Mouse (Mus musculus) heart, postnatal 0 days (tissue): ENCODE data around the gene Abca4. TPM values are rescaled to one million over a fixed set of nuclear protein-coding genes. Genes with fewer than 3 reads are reported as not detected.

Experiments
- ATAC-seq: fragments of 200-750 bp; cut with Nextera tagmentation; 2 replicates; pipeline ENCODE4 v1.8.0; 2017; ENCODE audit warnings: low read depth, moderate number of reproducible peaks, moderate library complexity; ENCODE audit not compliant: insufficient read depth
- DNase-seq: peaks from one replicate; pipeline ENCODE4 v3.0.0-alpha.2; 2016; ENCODE audit warnings: low spot score
- H3K27ac ChIP-seq: fragments of 300-500 bp; sonication (generic); 2 replicates; pipeline ENCODE4 v1.5.1; 2014; ENCODE audit warnings: low read depth, mild to moderate bottlenecking
- H3K27me3 ChIP-seq: fragments of 300-500 bp; sonication (generic); 2 replicates; pipeline ENCODE4 v1.6.1; 2014; ENCODE audit warnings: low read length, mixed read lengths; ENCODE audit not compliant: control insufficient read depth, insufficient read depth
- H3K36me3 ChIP-seq: fragments of 300-500 bp; sonication (generic); replicated peaks from 2 replicates; pipeline ENCODE4 v1.6.1; 2014; ENCODE audit warnings: low read length, mixed read lengths; ENCODE audit not compliant: control insufficient read depth, insufficient read depth
- H3K4me1 ChIP-seq: fragments of 300-500 bp; sonication (generic); 2 replicates; pipeline ENCODE4 v1.6.1; 2014; ENCODE audit warnings: antibody characterized with exemption; ENCODE audit not compliant: control insufficient read depth, insufficient read depth
- H3K4me2 ChIP-seq: fragments of 300-500 bp; sonication (generic); 2 replicates; pipeline ENCODE4 v1.6.1; 2014; ENCODE audit warnings: low read depth, mild to moderate bottlenecking, low read length, moderate library complexity
- H3K4me3 ChIP-seq: fragments of 300-500 bp; sonication (generic); 2 replicates; pipeline ENCODE4 v1.5.1; 2014; ENCODE audit warnings: low read depth, low read length
- H3K9ac ChIP-seq: fragments of 300-500 bp; sonication (generic); replicated peaks from 2 replicates; pipeline ENCODE4 v1.6.1; 2014; ENCODE audit warnings: low read depth, low read length, mixed read lengths
- H3K9me3 ChIP-seq: fragments of 300-500 bp; sonication (generic); replicated peaks from 2 replicates; pipeline ENCODE4 v1.6.1; 2016; ENCODE audit warnings: low read length; ENCODE audit not compliant: control insufficient read depth
- CTCF ChIP-seq: IDR thresholded peaks from 2 replicates; pipeline ENCODE4 v1.5.1; 2016; ENCODE audit warnings: antibody characterized with exemption, control low read depth, low read depth
- EP300 ChIP-seq: IDR thresholded peaks from 2 replicates; pipeline ENCODE4 v1.6.1; 2016; ENCODE audit warnings: antibody characterized with exemption, low read depth
- WGBS: fragments of 180-500 bp; shearing (Covaris S2); extraction: QIAGEN DNeasy Blood & Tissue Kit; methylation state at CpG from one replicate; pipeline ENCODE4 v1.1.7; 2014; 5-methylcytosine and 5-hydroxymethylcytosine counted together
- polyA plus RNA-seq: library from polyadenylated mRNA; unstranded; fragments of >200 nt; fragmentation: Nextera tagmentation; extraction: Ambion mirVana; gene quantifications from 2 replicates; pipeline ENCODE4 v1.2.1, GENCODE M21; 2015
- total RNA-seq: library from RNA; depleted of rRNA; stranded (reverse); fragments of >200 nt; gene quantifications from 2 replicates; pipeline ENCODE4 v1.2.3, GENCODE M21; 2014; ENCODE audit warnings: low replicate concordance

Gene Abca4
- total and polyA plus RNA-seq, 2 experiments from 2014 or later: 5.7 to 21.9 TPM

GRCm38 (mm10) chr3:122207766-122208165 is 163.5 kb downstream of the Abca4 start:
- DNase-seq (no peak), ATAC-seq (no peak)
- Histone ChIP-seq H3K9me3 (no peaks in the 10 kb centered on the region), H3K4me2 (no peak overlapping the region), H3K4me1 (no peaks in the 10 kb centered on the region; the same call in 1 of the 2 replicates), H3K27ac (no peak overlapping the region), H3K36me3 (no peaks in the 10 kb centered on the region), H3K27me3 (no peaks in the 10 kb centered on the region), H3K9ac (no peak overlapping the region), H3K4me3 (no peak overlapping the region)
- no peak for TF ChIP-seq CTCF
- no peak for TF ChIP-seq EP300
- 81% methylated on average over 6 of the region's 6 CpGs for WGBS

GRCm38 (mm10) chr3:122208296-122209225 is 164.3 kb downstream of the Abca4 start:
- no peaks in the 10 kb centered on the region; the same call in 1 of the 2 replicates for H3K4me1 ChIP-seq
- H3K27me3 ChIP-seq: no peaks in the 10 kb centered on the region
- no peaks in the 10 kb centered on the region for H3K36me3 ChIP-seq
- no peak overlapping the region for H3K4me2 ChIP-seq
- DNase-seq: no peak
- no peak for ATAC-seq
- H3K4me3 ChIP-seq: no peak overlapping the region
- H3K27ac ChIP-seq: no peak overlapping the region
- TF ChIP-seq CTCF (no peak), EP300 (no peak)
- 61% methylated on average over 15 of the region's 15 CpGs for WGBS
- H3K9ac ChIP-seq: no peak overlapping the region
- no peaks in the 10 kb centered on the region for H3K9me3 ChIP-seq

GRCm38 (mm10) chr3:122209511-122209910 is 165.3 kb downstream of the Abca4 start:
- Histone ChIP-seq H3K4me2 (no peak overlapping the region), H3K4me3 (no peak overlapping the region), H3K27me3 (no peaks in the 10 kb centered on the region), H3K36me3 (no peaks in the 10 kb centered on the region), H3K9ac (no peak overlapping the region), H3K27ac (no peak overlapping the region), H3K4me1 (no peaks in the 10 kb centered on the region; the same call in 1 of the 2 replicates), H3K9me3 (no peaks in the 10 kb centered on the region)
- 84% methylated on average over 11 of the region's 11 CpGs for WGBS
- DNase-seq (no peak), ATAC-seq (no peak)
- TF ChIP-seq EP300: no peak
- TF ChIP-seq CTCF: no peak

- Histone ChIP-seq H3K9ac (no peak overlapping the region), H3K4me3 (no peak overlapping the region), H3K4me1 (no peaks in the 10 kb centered on the region; the same call in 1 of the 2 replicates), H3K36me3 (no peaks in the 10 kb centered on the region), H3K27ac (no peak overlapping the region), H3K4me2 (no peak overlapping the region), H3K9me3 (no peaks in the 10 kb centered on the region), H3K27me3 (no peaks in the 10 kb centered on the region)
- DNase-seq (no peak), ATAC-seq (no peak)
- 72% methylated on average over 5 of the region's 5 CpGs for WGBS
- no peak for TF ChIP-seq EP300
- no peak for TF ChIP-seq CTCF
Measured at GRCm38 (mm10) chr3:122210434-122210833, 166.2 kb downstream of the Abca4 start.

- Histone ChIP-seq H3K36me3 (no peaks in the 10 kb centered on the region), H3K9ac (no peak overlapping the region), H3K4me1 (no peaks in the 10 kb centered on the region; the same call in 1 of the 2 replicates), H3K9me3 (no peaks in the 10 kb centered on the region), H3K27me3 (no peaks in the 10 kb centered on the region), H3K4me2 (no peak overlapping the region), H3K27ac (no peak overlapping the region), H3K4me3 (no peak overlapping the region)
- no peak for TF ChIP-seq EP300
- no peak for TF ChIP-seq CTCF
- 86% methylated on average over 7 of the region's 7 CpGs for WGBS
- ATAC-seq (no peak), DNase-seq (no peak)
Measured at GRCm38 (mm10) chr3:122210846-122211245, 166.6 kb downstream of the Abca4 start.
